Mouse (Mus musculus): ENCODE results near the gene Scrn3. TPM values are rescaled to one million over a fixed set of nuclear protein-coding genes. Genes with fewer than 3 reads are reported as not detected.
A peak's percentile ranks its signal among the peaks of the same experiment; 100 is the strongest.

Scrn3 gene
- polyA plus RNA-seq, 1 experiment, result 3.8 TPM

- WGBS, result 60% methylated on average over 9 of the region's 9 CpGs
- DNase-seq (ENCODE audit: low read depth, low spot score), result no peak
These were observed 59.3 kb downstream of the Scrn3 start for GRCm38 (mm10) chr2:73371530-73372335.

DNA sequence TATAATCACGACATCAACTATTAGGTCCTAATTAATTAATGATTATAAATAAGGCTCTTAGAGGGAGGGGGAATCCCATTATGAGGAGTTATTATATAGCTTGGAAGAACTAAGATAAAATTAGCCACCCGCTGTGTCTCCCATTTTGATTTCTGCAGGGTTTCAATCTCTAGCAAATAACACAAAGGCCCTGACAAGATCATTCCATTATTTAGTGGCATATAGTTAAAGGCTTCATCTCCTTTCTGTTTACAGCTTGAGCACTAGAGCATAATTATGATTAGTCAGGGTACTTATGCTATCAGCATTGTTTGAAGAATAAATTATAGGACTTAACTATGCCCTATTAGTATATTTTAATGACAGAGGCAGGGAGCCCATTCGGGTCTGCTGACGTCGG, 65.9 kb downstream of the Scrn3 start:
- WGBS, result 92% methylated on average over 5 of the region's 5 CpGs
- no peak for DNase-seq (ENCODE audit: low read depth, low spot score)

DNA sequence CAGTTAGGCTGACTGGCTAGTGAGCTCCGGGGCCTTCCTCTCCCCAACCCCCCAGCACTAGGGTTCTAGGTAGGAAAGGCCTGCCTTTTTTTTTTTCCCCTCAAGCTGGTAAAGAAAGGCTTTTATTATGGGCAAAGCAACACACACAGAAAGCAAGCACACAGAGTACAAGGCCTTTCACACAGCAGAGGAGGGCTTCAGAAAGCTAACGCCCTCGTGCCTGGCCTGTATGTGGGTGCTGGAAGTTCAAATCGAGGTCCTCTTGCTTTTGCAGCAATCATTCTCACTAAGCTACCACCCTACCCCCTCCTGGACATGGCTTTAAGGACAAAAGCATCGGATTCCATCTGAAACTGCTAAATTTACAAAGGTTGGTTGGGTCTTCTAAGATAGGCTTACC, 67.3 kb downstream of the Scrn3 start:
- no peak for DNase-seq (ENCODE audit: low read depth, low spot score)
- WGBS, result 78% methylated on average over 5 of the region's 5 CpGs

GRCm38 (mm10) chr2:73380298-73380975, 68.0 kb downstream of the Scrn3 start:
- DNase-seq (ENCODE audit: low read depth, low spot score), result no peak
- 70% methylated on average over 9 of the region's 9 CpGs for WGBS

DNA sequence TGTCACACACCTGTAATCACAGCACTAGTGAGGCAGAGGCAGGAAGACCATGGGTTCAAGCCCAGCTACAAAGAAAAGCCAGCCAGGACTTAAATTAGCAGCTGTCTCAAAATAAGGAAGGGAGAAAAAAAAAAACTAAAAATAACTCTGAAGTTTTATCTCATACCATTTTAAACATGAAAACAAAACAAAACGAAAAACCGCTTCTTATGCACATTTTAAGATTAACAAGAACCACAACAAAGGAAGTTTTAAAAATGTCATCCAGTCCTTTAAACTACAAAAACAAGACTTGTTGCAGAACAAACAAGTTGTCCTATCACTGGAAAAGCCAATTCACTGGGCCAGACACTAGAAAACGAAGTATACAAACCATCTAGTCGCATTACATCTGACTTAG, 72.8 kb downstream of the Scrn3 start:
- no peak for DNase-seq (ENCODE audit: low read depth, low spot score)
- 79% methylated on average over 4 of the region's 4 CpGs for WGBS

GRCm38 (mm10) chr2:73385641-73386355, 73.4 kb downstream of the Scrn3 start:
- peak; percentile 16 for DNase-seq (ENCODE audit: low read depth, low spot score)
- WGBS, result 1% methylated on average over 29 of the region's 29 CpGs

DNA sequence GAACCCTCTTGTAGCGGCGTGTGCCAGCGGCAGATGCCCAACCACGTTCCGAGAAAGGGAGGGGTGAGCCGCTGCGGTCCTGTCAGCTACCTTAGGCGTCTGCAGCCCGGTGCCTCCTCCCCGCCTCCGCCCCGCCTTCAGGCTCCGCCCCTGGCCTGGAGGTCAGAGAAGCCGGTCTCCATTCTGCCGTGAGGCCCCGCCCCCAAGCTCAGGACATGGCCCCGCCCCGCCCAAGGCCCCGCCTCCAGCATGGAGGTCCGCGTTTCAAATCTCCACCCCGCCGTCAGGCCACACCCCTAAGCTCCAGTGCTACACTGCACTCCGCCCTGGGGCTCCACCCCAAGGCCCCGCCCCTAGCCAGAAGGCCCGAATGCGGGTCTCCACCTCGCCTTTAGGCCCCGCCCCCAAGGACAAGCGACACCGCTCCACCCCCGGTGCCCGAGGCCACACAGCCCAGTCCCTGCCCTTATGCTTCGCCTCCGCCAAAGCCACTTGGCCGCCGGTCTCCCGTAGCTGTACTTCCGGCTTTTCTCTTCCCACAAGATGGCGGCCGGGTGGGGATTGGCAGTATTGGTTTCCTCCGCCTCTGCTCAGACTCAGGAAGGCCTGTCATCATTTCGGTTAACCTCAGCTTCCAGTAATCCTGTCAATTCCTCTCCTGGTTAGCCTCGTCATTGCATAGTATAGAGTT, 74.1 kb downstream of the Scrn3 start, which contains the start of gene Gpr155:
TSS of gene Gpr155 (minus strand) at position 217 of the 691 bp plus-strand sequence.
- peak; percentile 96 for DNase-seq (ENCODE audit: low read depth, low spot score)
- under 1% methylated on average over 44 of the region's 44 CpGs for WGBS

Other genes with a start within 250 kb of the Scrn3 start
- 9.5 and 14.0 TPM in 2 replicates for gene Ola1, start 93.7 kb upstream of the Scrn3 start, polyA plus RNA-seq (2012; rRNA removed)
- gene Sp9, start 40.7 kb upstream of the Scrn3 start, polyA plus RNA-seq (2012; rRNA removed), result 0.29 TPM in 1 of 2 replicates, not detected in the other
- gene Cir1, start 100 bp downstream of the Scrn3 start, polyA plus RNA-seq (2012; rRNA removed), result 1.8 and 2.3 TPM in 2 replicates
- gene Gpr155, start 74.0 kb downstream of the Scrn3 start, polyA plus RNA-seq (2012; rRNA removed), result 3.1 and 10.6 TPM in 2 replicates
- 10.3 and 12.2 TPM in 2 replicates for gene Wipf1, start 217.1 kb downstream of the Scrn3 start, polyA plus RNA-seq (2012; rRNA removed)